Comparison of ENCODE assay signal across 11 mouse cellular contexts in genomic region chr9:43934012-43934690, GRCm38 (mm10).
A peak's percentile ranks its signal among the peaks of the same experiment; 100 is the strongest.
DNase-seq lines count a peak whose midpoint lies in the region; ATAC-seq and TF ChIP-seq lines count a peak whose summit lies in the region.
"Had no signal": no experiment of that assay in that cellular context is flagged by ENCODE, and none has a peak within 500 bp of the region (broad histone marks: within the 10 kb centered on the region; RNA-seq: fewer than 3 reads in every experiment).

No protein-coding gene starts in this region.

- no peak overlapping the region for H3K4me3 ChIP-seq in embryonic facial prominence, embryonic 15.5 days (replicated peaks)
- H3K4me3 ChIP-seq in hindbrain, embryonic 13.5 days = no peak overlapping the region
- no peak overlapping the region for H3K4me3 ChIP-seq in midbrain, embryonic 14.5 days (replicated peaks; ENCODE audit: low read depth, low read length)
- H3K4me3 ChIP-seq: limb, embryonic 13.5 days; myocyte had no signal

- peak; percentile 94 for DNase-seq in brain, embryonic 14.5 days (ENCODE audit: low read depth)
- DNase-seq in midbrain, embryonic 14.5 days = peak; percentile 78
- no peak for DNase-seq in c-Kit-positive CD71-positive TER-119-positive erythroid progenitor cells, embryonic 14.5 days (ENCODE audit: low spot score)
- no peak for DNase-seq in urinary bladder, adult 2 months (ENCODE audit: low spot score)
- DNase-seq in heart, postnatal 4 days = no peak
- DNase-seq in heart, adult 18-20 months = no peak
- DNase-seq: heart, postnatal 36 days had no signal

- no peaks in the 10 kb centered on the region for H3K4me1 ChIP-seq in embryonic facial prominence, embryonic 15.5 days
- peaks cover 62% of the 10 kb centered on the region for H3K4me1 ChIP-seq in hindbrain, embryonic 13.5 days (replicated peaks)
- H3K4me1 ChIP-seq in midbrain, embryonic 14.5 days (ENCODE audit: control insufficient read depth, insufficient read depth, low read length) = peaks cover 44% of the 10 kb centered on the region

- 0 out of 2 replicates have a peak, but pooled peaks cover 3% of the 10 kb centered on the region for H3K27me3 ChIP-seq in embryonic facial prominence, embryonic 15.5 days
- H3K27me3 ChIP-seq in hindbrain, embryonic 13.5 days = 0 out of 2 replicates have a peak, but pooled peaks cover 20% of the 10 kb centered on the region
- no peaks in the 10 kb centered on the region; the same call in 1 of the 2 replicates for H3K27me3 ChIP-seq in midbrain, embryonic 14.5 days (ENCODE audit: control insufficient read depth, insufficient read depth, low read length)

- ATAC-seq in embryonic facial prominence, embryonic 15.5 days (ENCODE audit: insufficient number of reproducible peaks, low FRiP score, low TSS enrichment, low read depth) = peak; percentile 39; the same call in 1 of the 2 replicates
- ATAC-seq in hindbrain, embryonic 13.5 days (ENCODE audit: low FRiP score) = peak; percentile 23
- ATAC-seq in midbrain, embryonic 14.5 days (ENCODE audit: low FRiP score, low TSS enrichment) = peak; percentile 53; the same call in 1 of the 2 replicates

- TF ChIP-seq POLR2A in brain, embryonic 14.5 days (IDR thresholded peaks at IDR 0.05; ENCODE audit: borderline replicate concordance, extremely low read depth, insufficient read depth, insufficient read length, poor library complexity, severe bottlenecking) = no peak

- no peak overlapping the region for H3K9ac ChIP-seq in embryonic facial prominence, embryonic 15.5 days
- H3K9ac ChIP-seq in hindbrain, embryonic 13.5 days = peak overlapping the region; percentile 9; the same call in 1 of the 2 replicates
- no peak overlapping the region for H3K9ac ChIP-seq in midbrain, embryonic 14.5 days (replicated peaks; ENCODE audit: low read length)
- H3K9ac ChIP-seq: limb, embryonic 13.5 days had no signal

- no peaks in the 10 kb centered on the region for H3K36me3 ChIP-seq in embryonic facial prominence, embryonic 15.5 days
- H3K36me3 ChIP-seq in hindbrain, embryonic 13.5 days = no peaks in the 10 kb centered on the region
- no peaks in the 10 kb centered on the region for H3K36me3 ChIP-seq in midbrain, embryonic 14.5 days (ENCODE audit: control insufficient read depth, insufficient read depth, low read length)
- H3K36me3 ChIP-seq: limb, embryonic 13.5 days had no signal

- H3K4me2 ChIP-seq in embryonic facial prominence, embryonic 15.5 days (replicated peaks) = no peak overlapping the region
- H3K4me2 ChIP-seq in hindbrain, embryonic 13.5 days = 0 out of 2 replicates have a peak overlapping the region, but pooled peaks have one; percentile 7
- H3K4me2 ChIP-seq in midbrain, embryonic 14.5 days (ENCODE audit: low read length) = no peak overlapping the region
- H3K4me2 ChIP-seq: limb, embryonic 13.5 days had no signal

- TF ChIP-seq CTCF in brain, embryonic 14.5 days (IDR thresholded peaks at IDR 0.05; ENCODE audit: borderline replicate concordance, extremely low read depth, insufficient read depth, insufficient read length) = no peak

- 28% methylated on average over 18 of the region's 18 CpGs for WGBS in embryonic facial prominence, embryonic 15.5 days
- WGBS in hindbrain, embryonic 13.5 days = 11% methylated on average over 18 of the region's 18 CpGs
- 12% methylated on average over 18 of the region's 18 CpGs for WGBS in midbrain, embryonic 14.5 days

- H3K9me3 ChIP-seq in embryonic facial prominence, embryonic 15.5 days (replicated peaks) = no peaks in the 10 kb centered on the region
- no peaks in the 10 kb centered on the region for H3K9me3 ChIP-seq in hindbrain, embryonic 13.5 days
- H3K9me3 ChIP-seq in midbrain, embryonic 14.5 days (ENCODE audit: control insufficient read depth, low read length) = no peaks in the 10 kb centered on the region
- H3K9me3 ChIP-seq: limb, embryonic 13.5 days had no signal

- no peak overlapping the region for H3K27ac ChIP-seq in embryonic facial prominence, embryonic 15.5 days (replicated peaks)
- H3K27ac ChIP-seq in hindbrain, embryonic 13.5 days = peak overlapping the region; percentile 68
- 0 out of 2 replicates have a peak overlapping the region, but pooled peaks have one; percentile 38 for H3K27ac ChIP-seq in midbrain, embryonic 14.5 days (replicated peaks; ENCODE audit: low read depth, low read length)
- H3K27ac ChIP-seq: limb, embryonic 13.5 days had no signal

Comparison
In these comparisons a context has a peak if more than half of its experiments do, and no peak if none do; other contexts are left out.
1. DNase-seq: peak in brain, embryonic 14.5 days (single experiment) and midbrain, embryonic 14.5 days (single experiment); none in c-Kit-positive CD71-positive TER-119-positive erythroid progenitor cells, embryonic 14.5 days (single experiment), urinary bladder, adult 2 months (single experiment), heart, postnatal 4 days (single experiment) and heart, adult 18-20 months (0 of 2).
2. Peak in every context shown above with its lines, with median percentiles within 50 percentile points of each other: ATAC-seq.